Mouse (Mus musculus): ENCODE data around the gene Mybpc1. TPM values are rescaled to one million over a fixed set of nuclear protein-coding genes. Genes with fewer than 3 reads are reported as not detected.
"Not testable (repeated sequence)": the region's sequence is repeated elsewhere in the genome, so short reads cannot be mapped to it uniquely, and the experiment has no call there.

Mybpc1 gene
- polyA plus RNA-seq, 1 experiment from 2014 or later = not detected

DNA sequence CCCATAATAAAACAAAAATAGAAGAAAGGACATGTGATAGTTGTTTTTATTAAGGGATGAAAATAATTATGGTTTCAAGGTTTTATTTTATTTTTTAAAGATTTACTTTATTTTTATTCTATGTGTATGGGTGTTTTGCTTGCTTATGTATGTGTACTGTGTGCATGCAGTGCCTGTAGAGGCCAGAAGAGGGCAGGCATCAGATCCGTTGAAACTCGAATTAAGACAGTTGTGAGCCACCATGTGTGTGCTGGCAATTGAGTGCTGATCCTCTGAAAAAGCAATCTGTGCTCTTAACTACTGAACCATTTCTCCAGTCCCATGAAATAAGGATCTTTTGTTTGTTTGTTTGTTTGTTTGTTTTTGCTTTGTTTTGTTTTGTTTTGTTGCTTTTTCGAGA lies 54.7 kb downstream of the Mybpc1 start:
- in situ Hi-C loops (cut with MboI; ENCODE audit: low pct_unique_long_range_greater_than_20kb) = loop anchor here (5.0 kb wide), 1 partner anchor 172 kb away; no protein-coding TSS in a partner anchor
- TF ChIP-seq CTCF (IDR thresholded peaks at IDR 0.05) = peak; percentile 54
- ChIA-PET POLR2A (no interaction called here), CTCF (no interaction called here)
- H3K27me3 ChIP-seq = peaks cover 10% of the 10 kb centered on the region
- no peak for ATAC-seq
- no peak for DNase-seq (ENCODE audit: low read depth, low spot score)

DNA sequence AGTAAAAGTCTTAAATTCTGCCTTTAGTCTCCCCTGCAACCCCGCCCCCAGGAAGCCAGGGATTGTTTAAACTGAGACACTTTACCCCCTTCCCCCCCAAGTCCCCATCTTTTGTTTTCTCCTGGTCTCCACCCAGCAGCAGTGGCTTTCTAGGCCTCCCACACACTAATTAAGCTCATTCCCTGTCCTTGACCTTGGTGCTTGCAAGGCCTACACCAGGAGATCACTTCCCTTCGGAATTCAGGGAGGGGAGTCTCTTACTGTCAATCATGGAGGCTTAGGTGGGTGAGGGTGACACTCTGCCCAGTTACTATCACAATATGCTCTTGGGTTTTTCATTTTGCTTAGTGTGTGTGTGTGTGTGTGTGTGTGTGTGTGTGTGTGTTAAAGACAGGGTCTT lies 57.3 kb downstream of the Mybpc1 start:
- TF ChIP-seq CTCF (IDR thresholded peaks at IDR 0.05) = no peak
- in situ Hi-C loops (cut with MboI; ENCODE audit: low pct_unique_long_range_greater_than_20kb) = no loop called here
- peaks cover 10% of the 10 kb centered on the region for H3K27me3 ChIP-seq
- ChIA-PET POLR2A (no interaction called here), CTCF (no interaction called here)
- ATAC-seq (no peak), DNase-seq (ENCODE audit: low read depth, low spot score) (no peak)

DNA sequence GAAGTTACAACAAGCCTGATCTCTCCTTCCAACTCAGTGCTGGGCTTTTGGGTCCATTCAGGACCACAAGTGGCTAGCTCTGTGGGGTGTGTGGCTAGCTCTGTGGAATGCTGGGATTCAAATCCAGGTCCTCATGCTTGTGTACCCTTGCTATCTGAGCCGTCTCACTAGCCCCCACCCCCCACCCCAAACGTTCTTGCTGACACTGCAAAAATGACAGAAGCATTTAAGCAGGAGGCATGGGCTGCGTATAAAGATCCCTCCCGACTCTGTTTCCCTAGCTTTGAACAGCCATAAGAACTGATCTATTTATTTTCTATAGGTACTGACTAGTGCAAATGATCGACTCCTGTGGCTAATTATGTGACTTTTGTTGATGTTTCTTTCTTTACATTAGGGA lies 74.3 kb downstream of the Mybpc1 start:
- peaks cover 7% of the 10 kb centered on the region for H3K27me3 ChIP-seq
- DNase-seq (ENCODE audit: low read depth, low spot score) = no peak
- ChIA-PET POLR2A (interaction anchor here (0.9 kb wide), 1 partner anchor 498 kb away, joined by 5 read pairs; no protein-coding TSS in a partner anchor), CTCF (no interaction called here)
- TF ChIP-seq CTCF (IDR thresholded peaks at IDR 0.05) = no peak
- in situ Hi-C loops (cut with MboI; ENCODE audit: low pct_unique_long_range_greater_than_20kb) = no loop called here
- ATAC-seq = no peak

DNA sequence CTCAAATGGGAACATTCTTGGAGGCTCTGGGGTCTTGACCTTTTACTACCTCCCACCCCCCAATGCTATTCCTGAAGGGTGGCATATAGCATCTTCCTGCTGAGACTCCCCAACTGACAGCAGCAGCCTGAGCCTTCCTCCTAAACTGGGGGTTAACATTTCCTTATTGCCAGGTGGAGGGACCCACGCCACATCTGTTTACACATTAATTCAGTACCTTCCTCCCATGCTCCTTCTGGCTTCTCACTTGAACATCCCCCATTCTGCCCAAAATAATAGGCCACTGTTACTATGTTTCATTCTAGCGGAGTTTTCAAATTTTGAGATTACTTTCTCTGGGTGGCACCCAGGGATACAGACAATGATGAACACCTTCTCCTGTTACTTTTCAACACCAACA lies 80.9 kb downstream of the Mybpc1 start:
- CTCF ChIA-PET = no interaction called here

DNA sequence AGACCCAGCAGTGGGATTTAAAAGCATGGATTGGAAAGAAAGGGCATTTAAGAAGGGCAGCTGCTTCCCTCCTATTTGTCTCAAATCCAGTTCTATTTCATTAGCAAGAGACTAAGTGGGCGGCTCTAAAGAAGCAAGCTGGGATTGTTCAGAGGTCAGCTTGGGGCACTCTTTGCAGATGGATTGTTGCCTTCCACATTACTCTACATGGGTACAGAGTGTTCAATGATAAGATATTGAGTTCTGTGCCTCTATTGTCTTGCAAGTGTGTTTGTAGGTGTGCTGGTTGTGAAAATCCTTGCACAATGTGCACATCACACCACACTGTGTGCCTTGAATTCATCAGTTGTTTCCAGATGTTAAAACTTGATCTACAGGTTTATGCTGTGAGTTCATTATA lies 81.7 kb downstream of the Mybpc1 start:
- no peak for ATAC-seq
- no peak for TF ChIP-seq CTCF (IDR thresholded peaks at IDR 0.05)
- in situ Hi-C loops (cut with MboI; ENCODE audit: low pct_unique_long_range_greater_than_20kb) = no loop called here
- DNase-seq (ENCODE audit: low read depth, low spot score) = no peak
- CTCF ChIA-PET = no interaction called here
- POLR2A ChIA-PET = no interaction called here
- H3K27me3 ChIP-seq = peaks cover 34% of the 10 kb centered on the region

More for the DNA sequence above, 80.9 kb downstream of the Mybpc1 start:
- ATAC-seq (no peak), DNase-seq (ENCODE audit: low read depth, low spot score) (no peak)
- in situ Hi-C loops (cut with MboI; ENCODE audit: low pct_unique_long_range_greater_than_20kb) = no loop called here
- POLR2A ChIA-PET = no interaction called here
- TF ChIP-seq CTCF (IDR thresholded peaks at IDR 0.05) = no peak
- H3K27me3 ChIP-seq = peaks cover 34% of the 10 kb centered on the region

DNA sequence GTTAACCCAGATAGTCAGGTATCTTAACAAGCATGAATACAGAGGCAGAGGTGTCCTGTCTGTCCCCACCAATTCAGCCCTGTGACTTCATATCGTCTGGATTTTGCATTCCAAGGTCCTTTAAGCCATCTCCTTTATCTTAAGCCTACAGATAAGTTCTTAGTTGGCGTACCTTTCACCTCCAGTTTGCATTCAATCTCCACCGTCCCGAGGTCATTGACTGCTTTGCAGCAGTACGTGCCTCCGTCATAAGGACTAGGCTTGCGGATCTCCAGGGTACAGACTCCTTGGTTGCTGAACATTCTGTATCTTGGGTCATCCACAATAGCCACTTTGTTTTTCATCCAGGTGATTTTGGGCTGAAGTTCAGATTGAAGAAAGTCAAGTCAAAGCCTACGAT lies 82.2 kb downstream of the Mybpc1 start:
- in situ Hi-C loops (cut with MboI; ENCODE audit: low pct_unique_long_range_greater_than_20kb) = no loop called here
- POLR2A ChIA-PET = no interaction called here
- ATAC-seq (no peak), DNase-seq (ENCODE audit: low read depth, low spot score) (no peak)
- CTCF ChIA-PET = no interaction called here
- TF ChIP-seq CTCF (IDR thresholded peaks at IDR 0.05) = no peak
- H3K27me3 ChIP-seq = peaks cover 34% of the 10 kb centered on the region

DNA sequence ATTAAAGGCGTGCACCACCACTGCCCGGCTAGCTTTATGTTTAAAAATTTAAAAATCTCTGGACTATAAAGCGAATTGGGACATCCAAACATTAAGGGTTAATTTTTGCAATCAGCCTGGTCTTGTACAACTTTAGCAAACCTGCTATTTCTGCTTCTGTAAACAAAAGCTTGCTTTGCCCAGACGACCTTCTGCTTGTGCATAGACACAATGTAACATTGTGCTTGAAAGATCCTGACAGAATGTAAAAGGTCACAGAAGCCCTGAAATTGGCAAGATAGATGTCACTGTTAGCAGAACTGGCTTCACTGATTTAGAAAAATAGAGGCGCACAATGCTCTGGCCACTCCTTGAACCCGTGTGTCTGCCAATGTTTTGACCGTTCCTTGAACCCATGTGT lies 89.9 kb downstream of the Mybpc1 start:
- in situ Hi-C loops (cut with MboI; ENCODE audit: low pct_unique_long_range_greater_than_20kb); ATAC-seq: not testable (repeated sequence)

DNA sequence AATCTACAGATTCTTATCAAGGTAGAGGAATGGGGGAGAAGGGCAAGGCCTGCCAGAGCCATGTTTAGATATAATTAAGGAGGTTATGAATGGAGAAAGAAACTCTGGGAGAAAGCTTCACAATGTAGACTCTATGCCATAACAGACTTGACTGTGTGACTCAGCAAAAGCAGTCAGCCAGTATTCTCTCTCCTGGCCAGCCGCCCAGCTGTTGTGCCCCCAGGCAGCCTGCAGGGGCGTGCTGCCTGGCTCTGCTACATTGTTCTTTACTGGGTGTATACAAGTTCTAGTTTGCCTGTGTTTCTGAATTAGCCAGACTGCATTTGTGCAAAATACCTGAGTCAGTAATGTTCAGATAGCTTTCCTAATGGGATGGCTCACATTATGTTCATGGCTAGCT lies 90.5 kb downstream of the Mybpc1 start:
- DNase-seq (ENCODE audit: low read depth, low spot score) (peak; percentile 39), ATAC-seq (peak; percentile 94)
- peak; percentile 77 for TF ChIP-seq CTCF (IDR thresholded peaks at IDR 0.05)
- CTCF ChIA-PET = interaction anchor here (0.9 to 1.6 kb wide), 2 partner anchors 9 to 19 kb away, joined by 3 to 10 read pairs; no protein-coding TSS in a partner anchor
- in situ Hi-C loops (cut with MboI; ENCODE audit: low pct_unique_long_range_greater_than_20kb) = no loop called here
- peaks cover under 1% of the 10 kb centered on the region for H3K27me3 ChIP-seq
- POLR2A ChIA-PET = interaction anchor here (0.6 to 0.7 kb wide), 2 partner anchors 136 to 292 kb away, joined by 3 read pairs; no protein-coding TSS in a partner anchor

More for the DNA sequence above, 89.9 kb downstream of the Mybpc1 start:
- CTCF ChIA-PET; H3K27me3 ChIP-seq; DNase-seq (ENCODE audit: low read depth, low spot score): not testable (repeated sequence)
- POLR2A ChIA-PET = interaction anchor here (0.6 kb wide), 1 partner anchor 137 kb away, joined by 3 read pairs; no protein-coding TSS in a partner anchor

DNA sequence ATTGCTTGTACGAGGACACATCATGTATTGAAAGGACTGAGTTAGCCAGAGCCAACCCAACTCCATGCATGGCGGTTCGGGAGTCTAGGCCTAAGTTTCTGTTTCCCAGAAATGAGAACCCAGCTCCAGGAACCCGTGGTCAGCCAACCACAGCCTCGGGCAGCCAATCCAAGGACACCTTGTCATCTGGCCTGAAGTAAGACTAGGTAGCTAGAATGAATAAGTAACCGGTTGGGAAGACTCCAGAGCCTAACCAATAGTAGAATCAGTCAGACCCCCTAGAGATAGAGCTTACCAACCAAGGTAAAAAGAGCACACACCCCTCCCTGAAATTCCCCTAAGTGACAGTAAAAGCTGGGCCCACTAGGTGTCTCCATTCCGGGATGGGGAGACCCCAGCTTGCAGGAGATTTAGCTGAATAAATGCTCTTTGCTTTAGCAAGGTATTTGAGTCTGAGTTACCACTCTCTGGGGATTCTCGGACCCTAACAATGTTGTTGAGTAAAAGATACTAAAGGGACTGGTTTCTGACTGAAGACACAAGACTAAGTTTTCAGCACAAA lies 91.3 kb downstream of the Mybpc1 start:
- ATAC-seq (no peak), DNase-seq (ENCODE audit: low read depth, low spot score) (no peak)
- ChIA-PET POLR2A (interaction anchor here (0.6 kb wide), 1 partner anchor 22 kb away, joined by 6 read pairs; no protein-coding TSS in a partner anchor), CTCF (interaction anchor here (0.9 to 1.6 kb wide), 2 partner anchors 8 to 20 kb away, joined by 3 to 10 read pairs; no protein-coding TSS in a partner anchor)
- TF ChIP-seq CTCF (IDR thresholded peaks at IDR 0.05) = no peak
- in situ Hi-C loops (cut with MboI; ENCODE audit: low pct_unique_long_range_greater_than_20kb) = no loop called here
- no peaks in the 10 kb centered on the region for H3K27me3 ChIP-seq

DNA sequence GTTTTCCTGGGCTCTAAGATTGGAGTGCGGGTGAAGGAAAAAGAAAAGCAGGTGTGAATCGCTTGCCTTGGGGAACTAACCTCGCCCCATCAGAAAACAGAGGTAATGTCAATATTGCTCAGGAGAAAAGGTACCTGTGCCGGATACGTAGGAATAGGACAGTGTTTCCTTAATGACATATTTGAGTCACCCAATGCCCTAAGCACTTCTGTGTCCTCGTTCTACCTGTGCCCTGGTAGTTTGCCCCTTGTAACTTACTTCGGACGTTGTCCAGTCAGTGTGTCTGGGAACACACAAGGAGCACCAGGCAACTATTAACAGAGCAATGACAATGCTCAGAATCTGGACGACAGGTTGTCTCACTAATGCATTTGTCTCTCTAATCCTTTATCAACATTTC lies 93.6 kb downstream of the Mybpc1 start:
- CTCF ChIA-PET = interaction anchor here (0.9 kb wide), 1 partner anchor 9 kb away, joined by 3 read pairs; no protein-coding TSS in a partner anchor
- in situ Hi-C loops (cut with MboI; ENCODE audit: low pct_unique_long_range_greater_than_20kb) = no loop called here
- ATAC-seq (no peak), DNase-seq (ENCODE audit: low read depth, low spot score) (no peak)
- POLR2A ChIA-PET = no interaction called here
- no peaks in the 10 kb centered on the region for H3K27me3 ChIP-seq
- no peak for TF ChIP-seq CTCF (IDR thresholded peaks at IDR 0.05)

DNA sequence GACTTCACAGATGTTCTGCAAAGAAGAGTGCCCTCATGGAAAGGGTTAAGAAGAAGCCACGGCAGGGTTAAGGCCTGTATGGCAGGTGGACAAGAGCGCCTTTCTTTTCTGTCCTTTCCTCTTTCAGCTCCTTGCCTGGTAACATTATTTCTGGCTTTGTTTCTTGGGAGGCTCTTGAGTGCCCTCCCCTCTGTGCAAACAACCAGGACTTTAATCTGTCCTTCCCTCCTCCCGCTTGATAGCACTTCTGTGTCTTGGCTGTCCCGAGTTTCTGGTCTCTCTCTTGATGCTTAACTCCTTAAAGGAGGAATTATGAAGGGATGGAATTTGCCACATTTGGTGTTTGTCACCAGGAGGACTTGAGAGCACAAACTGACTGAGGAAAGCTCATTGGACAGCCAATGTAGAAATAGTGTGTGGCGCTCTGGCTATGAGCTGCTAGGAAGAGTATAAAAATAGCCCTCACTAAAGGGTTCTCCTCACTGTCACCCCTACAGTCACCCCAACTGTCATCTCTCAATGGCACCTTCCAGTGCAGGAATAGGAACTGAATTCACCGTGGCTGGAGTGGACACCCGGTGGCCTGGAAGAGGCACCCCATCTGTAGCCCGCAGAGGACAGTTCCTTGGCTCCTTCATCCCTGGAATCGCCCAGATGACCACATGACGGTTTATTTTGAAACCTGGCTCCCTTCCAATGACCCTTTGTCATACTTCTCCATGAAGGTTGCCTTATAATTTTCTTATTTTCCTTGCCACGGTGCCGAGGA lies 94.3 kb downstream of the Mybpc1 start:
- no peaks in the 10 kb centered on the region for H3K27me3 ChIP-seq

More for the DNA sequence above, 94.3 kb downstream of the Mybpc1 start:
- in situ Hi-C loops (cut with MboI; ENCODE audit: low pct_unique_long_range_greater_than_20kb) = no loop called here
- ATAC-seq = no peak
- CTCF ChIA-PET = interaction anchor here (0.9 kb wide), 1 partner anchor 9 kb away, joined by 3 read pairs; no protein-coding TSS in a partner anchor
- POLR2A ChIA-PET = no interaction called here
- TF ChIP-seq CTCF (IDR thresholded peaks at IDR 0.05) = no peak
- no peak for DNase-seq (ENCODE audit: low read depth, low spot score)
